Mouse (Mus musculus): ENCODE results near the gene Ttbk2. TPM values are rescaled to one million over a fixed set of nuclear protein-coding genes. Genes with fewer than 3 reads are reported as not detected.

Ttbk2 gene
- 3.7 and 5.2 TPM in 2 replicates for polyA plus RNA-seq (2016; fragmentation: Nextera tagmentation; extraction: Ambion mirVana)

DNA sequence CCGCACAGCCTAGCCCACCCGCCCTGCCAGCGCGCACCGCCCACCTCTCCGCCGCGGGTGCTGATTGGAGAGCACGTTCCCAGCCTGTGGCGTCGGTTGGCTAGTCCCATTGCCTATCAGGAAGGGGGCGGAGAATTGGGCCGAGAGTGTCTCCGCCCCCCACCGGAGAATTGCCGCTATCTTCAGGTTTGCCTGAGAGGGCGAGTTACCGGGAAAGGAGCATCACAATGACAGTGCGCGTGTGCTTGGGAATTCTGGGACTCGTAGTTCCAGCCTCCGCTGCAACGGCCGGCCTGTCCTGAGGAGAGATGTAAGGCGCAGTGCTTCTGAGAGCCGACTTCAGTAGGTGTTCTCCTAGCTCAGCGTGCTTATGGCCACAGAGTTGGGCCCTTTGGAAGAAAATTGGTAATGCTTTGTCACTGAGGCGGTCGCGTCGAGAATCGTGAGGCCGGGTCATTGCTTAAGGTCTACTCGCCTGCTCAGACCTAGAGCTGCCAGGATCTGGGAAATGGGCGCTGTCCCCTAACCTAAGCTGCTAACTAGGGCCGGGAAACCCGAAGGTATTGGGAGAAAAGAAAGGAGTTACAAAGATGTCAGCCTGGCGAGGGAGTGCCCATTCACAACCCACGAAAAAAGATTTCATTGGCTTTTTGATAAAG is at the start of gene Ttbk2:
TSS of gene Ttbk2 (minus strand) at position 181 of the 659 bp plus-strand sequence.
- H3K9me3 ChIP-seq, result no peaks in the 10 kb centered on the region
- peak within 1 kb of the TSS; percentile 94 for H3K4me3 ChIP-seq
- H3K4me1 ChIP-seq, result peaks cover 22% of the 10 kb centered on the region
- no peaks in the 10 kb centered on the region for H3K36me3 ChIP-seq (replicated peaks)
- DNase-seq (ENCODE audit: extremely low spot score, low spot score), result peak; percentile 97
- no peaks in the 10 kb centered on the region for H3K27me3 ChIP-seq (ENCODE audit: poor library complexity, severe bottlenecking)
- under 1% methylated on average over 39 of the region's 39 CpGs for WGBS
- peak within 1 kb of the TSS; percentile 91 for H3K27ac ChIP-seq

DNA sequence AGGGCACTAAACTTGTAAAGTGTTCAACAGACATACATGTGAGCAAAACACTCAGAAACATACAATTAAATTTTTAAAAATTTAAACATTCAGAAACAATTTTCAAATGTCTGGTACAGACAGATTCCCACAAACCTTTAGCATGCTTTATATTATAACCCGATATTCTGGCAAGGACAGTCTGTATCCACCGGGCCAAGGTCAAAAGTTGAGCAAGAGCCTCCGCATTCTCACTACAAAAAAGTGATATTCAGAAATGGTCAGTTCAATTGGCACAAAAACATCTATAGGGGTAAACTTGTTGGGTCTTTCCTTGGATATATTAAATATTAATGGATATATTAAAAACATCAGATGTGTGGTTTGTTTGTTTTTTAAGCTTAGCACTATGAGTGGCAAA is 46.0 kb upstream of the Ttbk2 start:
- no peak overlapping the region for H3K4me3 ChIP-seq
- DNase-seq (ENCODE audit: extremely low spot score, low spot score), result no peak
- no peak overlapping the region for H3K27ac ChIP-seq
- 99% methylated on average over 3 of the region's 3 CpGs for WGBS
- H3K27me3 ChIP-seq (ENCODE audit: poor library complexity, severe bottlenecking), result no peaks in the 10 kb centered on the region
- no peaks in the 10 kb centered on the region for H3K4me1 ChIP-seq
- H3K36me3 ChIP-seq (replicated peaks), result peaks cover 96% of the 10 kb centered on the region
- H3K9me3 ChIP-seq, result no peaks in the 10 kb centered on the region

DNA sequence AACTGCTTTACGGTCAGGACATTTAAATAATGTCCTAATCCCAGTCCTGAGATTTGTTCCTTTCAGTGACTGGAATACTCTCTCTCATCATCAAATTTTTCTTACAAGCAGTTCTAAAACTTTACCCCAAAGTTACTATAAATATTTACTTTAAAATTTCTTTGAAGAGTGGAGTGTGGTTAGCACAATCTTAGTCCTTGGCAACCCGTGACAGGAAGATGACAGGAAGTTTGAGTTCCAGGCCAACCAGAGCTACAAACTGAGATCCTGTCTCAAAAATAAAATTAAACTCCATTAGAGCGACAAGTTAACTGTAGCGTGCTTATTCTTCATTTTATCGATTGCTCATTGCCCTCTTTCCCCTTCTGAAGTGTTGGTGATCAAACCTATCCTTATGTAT is 37.2 kb upstream of the Ttbk2 start:
- Histone ChIP-seq H3K4me1 (no peaks in the 10 kb centered on the region), H3K4me3 (no peak overlapping the region), H3K36me3 (replicated peaks) (peaks cover 81% of the 10 kb centered on the region), H3K9me3 (no peaks in the 10 kb centered on the region), H3K27ac (no peak overlapping the region), H3K27me3 (ENCODE audit: poor library complexity, severe bottlenecking) (no peaks in the 10 kb centered on the region)
- 93% methylated on average over 5 of the region's 5 CpGs for WGBS
- DNase-seq (ENCODE audit: extremely low spot score, low spot score), result no peak

DNA sequence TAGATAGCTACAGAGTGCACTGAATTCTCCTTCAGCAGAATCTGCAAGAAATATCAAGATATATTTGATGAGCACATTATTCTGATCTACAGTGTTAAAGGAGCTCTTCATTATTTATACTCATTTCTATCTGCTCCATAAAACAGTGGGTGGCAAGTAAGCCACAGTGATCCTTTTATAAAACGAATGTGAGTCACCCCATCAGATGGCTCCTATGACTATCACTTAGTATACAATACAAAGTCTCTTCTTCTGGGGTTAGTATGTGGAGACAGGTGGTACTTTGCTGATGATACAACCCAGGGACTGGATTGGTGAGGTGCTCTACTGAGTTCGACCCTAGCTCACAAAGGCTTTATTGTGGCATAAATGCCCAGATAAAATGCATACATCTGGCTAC is 22.8 kb upstream of the Ttbk2 start:
- DNase-seq (ENCODE audit: extremely low spot score, low spot score), result no peak
- Histone ChIP-seq H3K36me3 (replicated peaks) (peaks cover 82% of the 10 kb centered on the region), H3K9me3 (no peaks in the 10 kb centered on the region), H3K4me1 (no peaks in the 10 kb centered on the region), H3K27me3 (ENCODE audit: poor library complexity, severe bottlenecking) (no peaks in the 10 kb centered on the region), H3K27ac (no peak overlapping the region), H3K4me3 (no peak overlapping the region)
- WGBS, result 90% methylated on average over 2 of the region's 2 CpGs

DNA sequence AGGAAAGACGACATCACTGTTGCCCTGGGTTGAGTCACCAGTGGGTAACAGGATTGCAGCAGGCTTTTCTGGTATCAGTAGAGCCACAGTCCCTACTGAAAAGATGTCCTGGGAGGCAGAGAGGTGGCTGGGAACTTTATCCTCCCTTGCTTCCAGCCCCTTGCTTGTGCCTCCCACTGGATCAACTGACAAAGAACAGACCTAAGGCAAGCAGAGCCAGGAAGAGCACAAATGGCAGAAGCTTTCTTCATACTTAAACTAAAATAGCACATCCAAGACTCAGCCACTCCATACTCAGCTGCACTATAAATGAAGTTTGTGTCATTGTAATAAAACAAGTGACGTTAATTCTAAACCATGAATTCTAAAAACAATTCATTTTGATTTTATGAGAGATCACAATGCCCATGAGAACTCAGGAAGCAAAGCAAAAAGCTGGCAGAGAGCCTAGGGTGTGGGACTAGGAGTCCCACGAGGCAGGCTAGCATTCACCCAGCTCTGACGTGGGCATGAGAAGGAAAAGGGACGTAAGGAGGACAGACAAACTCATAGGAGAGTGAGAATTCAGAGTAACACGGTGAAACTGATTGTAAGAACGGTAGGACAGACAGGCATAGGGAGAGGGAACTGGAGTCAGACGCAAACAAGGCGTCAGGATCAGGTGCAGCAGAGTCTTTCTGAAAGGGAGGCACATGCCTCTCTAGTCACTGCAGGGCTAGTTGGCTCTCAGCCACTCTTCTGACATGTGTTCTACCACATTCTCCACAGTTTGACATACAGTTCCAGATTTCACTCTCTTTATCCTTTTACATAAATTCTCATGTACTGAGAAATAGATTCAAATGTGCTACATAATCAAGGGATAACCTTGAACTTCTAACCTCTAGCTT is 21.3 kb upstream of the Ttbk2 start:
- Histone ChIP-seq H3K27me3 (ENCODE audit: poor library complexity, severe bottlenecking) (no peaks in the 10 kb centered on the region), H3K4me3 (no peak overlapping the region), H3K36me3 (replicated peaks) (peaks cover 80% of the 10 kb centered on the region), H3K27ac (no peak overlapping the region), H3K4me1 (no peaks in the 10 kb centered on the region), H3K9me3 (no peaks in the 10 kb centered on the region)
- no peak for DNase-seq (ENCODE audit: extremely low spot score, low spot score)
- WGBS, result 88% methylated on average over 9 of the region's 9 CpGs

DNA sequence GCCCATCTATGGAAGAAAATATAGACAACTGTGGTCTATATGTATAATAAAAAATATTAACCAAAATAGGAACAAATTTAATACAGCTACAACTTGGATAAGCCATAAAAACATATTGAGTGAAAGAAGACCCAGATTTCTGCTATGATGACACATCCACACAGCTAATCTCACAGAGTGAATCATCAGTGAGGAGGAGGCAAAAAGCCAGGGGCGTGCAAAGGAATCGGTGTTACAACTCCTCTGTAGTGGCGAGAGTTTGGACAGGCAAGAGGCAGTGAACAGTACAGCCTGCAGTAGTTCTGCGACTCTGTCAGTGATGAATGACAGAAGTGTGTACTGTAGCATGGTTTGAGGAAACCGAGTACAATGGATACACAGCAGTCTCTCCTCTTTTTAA is 16.9 kb upstream of the Ttbk2 start:
- DNase-seq (ENCODE audit: extremely low spot score, low spot score), result no peak
- Histone ChIP-seq H3K27me3 (ENCODE audit: poor library complexity, severe bottlenecking) (no peaks in the 10 kb centered on the region), H3K9me3 (no peaks in the 10 kb centered on the region), H3K4me3 (no peak overlapping the region), H3K27ac (no peak overlapping the region), H3K36me3 (replicated peaks) (peaks cover 90% of the 10 kb centered on the region), H3K4me1 (no peaks in the 10 kb centered on the region)
- WGBS, result 96% methylated on average over 5 of the region's 5 CpGs

DNA sequence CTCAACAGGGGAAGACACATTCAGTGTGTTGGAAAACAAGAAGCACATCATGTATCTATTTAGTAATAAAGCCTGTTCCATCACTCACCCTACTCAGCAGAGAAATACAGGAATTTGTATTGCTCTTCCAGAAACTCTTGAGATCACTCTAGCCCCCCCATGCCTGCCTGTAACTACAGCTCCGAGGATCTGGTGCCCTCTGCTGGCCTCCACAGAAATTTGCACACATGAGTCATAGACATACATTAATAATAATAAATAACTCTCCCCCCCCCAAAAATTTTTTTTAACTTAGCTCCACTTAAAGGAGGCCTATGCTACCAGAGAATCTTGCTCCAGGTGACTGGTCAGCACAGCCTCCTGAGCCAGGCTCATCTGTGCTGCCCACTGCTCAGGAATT is 16.2 kb upstream of the Ttbk2 start:
- WGBS, result 25% methylated on average over 1 of the region's 1 CpGs

DNA sequence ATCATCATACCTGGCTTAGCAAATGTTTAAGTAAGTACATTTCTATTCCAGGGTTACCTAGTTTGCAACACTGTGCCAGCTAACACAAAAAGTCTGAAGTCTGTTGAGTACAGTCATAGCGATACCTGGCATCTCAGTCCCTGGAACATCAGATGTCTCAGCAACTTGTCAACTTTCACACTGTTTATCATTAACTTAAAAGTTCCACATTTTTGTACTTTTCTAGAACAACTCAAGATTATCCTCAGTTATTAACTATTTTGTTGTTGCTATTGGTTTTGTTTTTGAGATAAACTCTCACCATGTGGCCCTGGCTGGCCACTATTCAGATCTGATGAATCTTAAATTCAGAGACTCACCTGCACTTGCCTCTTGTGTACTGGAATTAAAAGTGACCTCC is 13.0 kb upstream of the Ttbk2 start:
- Histone ChIP-seq H3K4me3 (no peak overlapping the region), H3K27me3 (ENCODE audit: poor library complexity, severe bottlenecking) (no peaks in the 10 kb centered on the region), H3K9me3 (no peaks in the 10 kb centered on the region), H3K4me1 (no peaks in the 10 kb centered on the region), H3K27ac (no peak overlapping the region), H3K36me3 (replicated peaks) (peaks cover 83% of the 10 kb centered on the region)
- DNase-seq (ENCODE audit: extremely low spot score, low spot score), result no peak
- 98% methylated on average over 1 of the region's 1 CpGs for WGBS

More for the DNA sequence above, 16.2 kb upstream of the Ttbk2 start:
- peaks cover 91% of the 10 kb centered on the region for H3K36me3 ChIP-seq (replicated peaks)
- H3K9me3 ChIP-seq, result no peaks in the 10 kb centered on the region
- no peak overlapping the region for H3K4me3 ChIP-seq
- peak; percentile 23 for DNase-seq (ENCODE audit: extremely low spot score, low spot score)
- H3K27me3 ChIP-seq (ENCODE audit: poor library complexity, severe bottlenecking), result no peaks in the 10 kb centered on the region
- H3K4me1 ChIP-seq, result no peaks in the 10 kb centered on the region
- no peak overlapping the region for H3K27ac ChIP-seq

DNA sequence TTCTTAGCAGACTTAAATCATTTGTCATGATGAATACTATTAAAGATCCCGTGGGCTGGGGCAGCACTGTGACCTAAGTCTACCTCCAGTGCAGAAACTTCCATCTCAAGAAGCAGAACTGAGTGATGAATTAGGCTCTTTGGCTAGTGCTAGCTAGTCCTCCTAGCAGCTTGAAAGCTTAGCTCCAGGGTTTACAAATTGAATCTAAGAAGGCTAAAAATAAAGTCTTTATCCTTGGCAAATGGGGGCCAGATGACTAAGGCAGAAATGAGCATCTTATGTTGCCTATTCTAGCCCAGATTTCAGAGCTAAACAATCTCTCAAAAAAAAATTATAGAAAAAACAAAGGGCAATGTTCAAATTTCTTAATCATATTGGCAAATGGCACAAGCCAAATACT is 10.3 kb upstream of the Ttbk2 start:
- Histone ChIP-seq H3K4me1 (no peaks in the 10 kb centered on the region), H3K27me3 (ENCODE audit: poor library complexity, severe bottlenecking) (no peaks in the 10 kb centered on the region), H3K9me3 (no peaks in the 10 kb centered on the region), H3K36me3 (replicated peaks) (peaks cover 58% of the 10 kb centered on the region), H3K27ac (no peak overlapping the region), H3K4me3 (no peak overlapping the region)
- 98% methylated on average over 1 of the region's 1 CpGs for WGBS
- DNase-seq (ENCODE audit: extremely low spot score, low spot score), result no peak

DNA sequence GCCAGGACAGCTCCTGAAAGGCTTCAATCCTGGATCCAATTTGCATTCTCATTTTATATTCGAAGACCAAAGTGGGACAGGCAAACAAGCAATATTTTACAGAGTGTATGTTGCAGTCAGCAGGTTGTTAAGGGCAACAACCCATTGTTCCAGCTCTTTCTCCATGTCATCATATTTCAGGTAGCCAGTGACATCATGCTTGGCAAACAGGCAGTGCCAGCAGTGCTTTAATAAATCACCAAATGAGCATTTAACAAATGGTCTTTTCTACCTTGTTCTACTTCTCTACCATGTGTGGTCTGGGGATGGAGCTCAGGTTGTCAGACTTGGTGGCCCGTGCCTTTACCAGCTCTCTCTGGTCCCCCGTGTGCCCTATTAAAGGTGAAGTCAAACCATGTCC is 7.7 kb upstream of the Ttbk2 start:
- Histone ChIP-seq H3K9me3 (no peaks in the 10 kb centered on the region), H3K27ac (no peak overlapping the region), H3K4me3 (no peak overlapping the region), H3K36me3 (replicated peaks) (peaks cover 33% of the 10 kb centered on the region), H3K4me1 (no peaks in the 10 kb centered on the region), H3K27me3 (ENCODE audit: poor library complexity, severe bottlenecking) (no peaks in the 10 kb centered on the region)
- 89% methylated on average over 3 of the region's 3 CpGs for WGBS
- no peak for DNase-seq (ENCODE audit: extremely low spot score, low spot score)

DNA sequence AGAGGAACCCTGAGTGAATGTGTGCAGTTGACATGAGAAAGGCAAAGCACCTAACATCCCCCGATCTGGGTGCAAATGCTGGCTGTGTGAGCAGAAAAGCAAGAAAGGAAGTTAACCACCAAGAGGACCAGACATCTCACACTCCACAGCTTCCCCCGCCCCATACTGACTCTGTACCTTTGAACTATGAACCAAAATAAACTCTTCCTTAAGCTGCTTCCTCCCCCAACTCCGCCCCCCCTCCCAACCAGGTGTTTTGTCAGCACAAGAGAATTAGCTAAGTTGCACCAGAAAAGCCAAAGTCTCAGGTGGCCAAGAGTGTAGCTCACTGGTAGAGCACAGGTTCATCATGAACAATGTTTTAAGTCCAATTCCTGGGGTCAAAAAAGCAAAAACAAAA is 2.7 kb upstream of the Ttbk2 start:
- no peak for DNase-seq (ENCODE audit: extremely low spot score, low spot score)
- Histone ChIP-seq H3K9me3 (no peaks in the 10 kb centered on the region), H3K4me1 (peaks cover 22% of the 10 kb centered on the region), H3K4me3 (no peak overlapping the region), H3K36me3 (replicated peaks) (no peaks in the 10 kb centered on the region), H3K27ac (no peak overlapping the region), H3K27me3 (ENCODE audit: poor library complexity, severe bottlenecking) (no peaks in the 10 kb centered on the region)
- 89% methylated on average over 3 of the region's 3 CpGs for WGBS

DNA sequence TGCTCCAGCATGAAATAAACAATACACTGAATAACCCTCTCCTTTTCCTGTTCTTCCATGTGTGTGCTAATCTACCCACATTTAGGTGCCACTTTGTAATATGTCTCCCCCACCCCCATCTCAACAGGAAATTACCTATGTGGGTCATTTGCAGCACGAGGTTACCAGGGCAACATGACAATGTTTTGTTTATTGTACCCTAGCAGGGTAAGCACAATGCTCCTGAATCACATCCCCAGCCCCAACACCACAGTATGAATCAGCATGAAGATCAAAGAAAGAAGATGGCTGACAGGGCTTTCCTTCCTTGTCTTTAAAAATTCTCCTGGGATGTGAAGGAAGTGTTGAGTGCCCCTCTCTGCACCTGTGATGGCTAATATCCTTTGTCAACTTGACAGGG is 2.2 kb upstream of the Ttbk2 start:
- Histone ChIP-seq H3K36me3 (replicated peaks) (no peaks in the 10 kb centered on the region), H3K4me1 (peaks cover 22% of the 10 kb centered on the region), H3K9me3 (no peaks in the 10 kb centered on the region), H3K4me3 (no peak overlapping the region), H3K27ac (no peak overlapping the region), H3K27me3 (ENCODE audit: poor library complexity, severe bottlenecking) (no peaks in the 10 kb centered on the region)
- no peak for DNase-seq (ENCODE audit: extremely low spot score, low spot score)
- WGBS, result 63% methylated on average over 1 of the region's 1 CpGs

Data from forebrain, embryonic 10.5 days (tissue).